Mouse (Mus musculus): Measurements from ENCODE around the gene Pgc. TPM values are rescaled to one million over a fixed set of nuclear protein-coding genes. Genes with fewer than 3 reads are reported as not detected.

The Pgc gene
- polyA plus RNA-seq, 1 experiment from 2014 or later: not detected

DNA sequence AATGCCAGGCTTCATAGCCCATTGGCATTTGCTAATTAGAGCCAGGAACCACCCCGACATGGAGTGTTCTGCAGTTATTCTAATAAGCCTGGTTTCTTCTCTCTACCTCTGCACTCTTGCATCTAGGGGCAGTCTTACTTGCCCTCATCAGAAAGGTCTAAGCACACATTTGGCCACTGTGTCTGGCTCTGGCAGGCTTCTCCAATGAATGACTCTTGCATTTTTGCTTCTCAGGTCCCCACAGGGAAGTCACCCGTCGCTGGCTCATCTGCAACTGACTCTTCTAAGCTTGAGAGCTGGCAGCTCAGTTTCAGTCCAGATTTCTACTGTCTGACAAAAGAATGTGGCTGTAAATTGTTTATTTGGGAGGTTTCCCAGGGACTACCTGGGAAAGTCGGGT is 39.3 kb downstream of the Pgc start:
- DNase-seq (ENCODE audit: low spot score, missing footprints) (no peak), ATAC-seq (ENCODE audit: low FRiP score) (no peak)
- 79% methylated on average over 4 of the region's 4 CpGs for WGBS
- Histone ChIP-seq H3K27me3 (ENCODE audit: control insufficient read depth, insufficient read depth, low read length) (no peaks in the 10 kb centered on the region), H3K4me2 (no peak overlapping the region), H3K9me3 (ENCODE audit: control insufficient read depth, low read length) (no peaks in the 10 kb centered on the region), H3K4me3 (ENCODE audit: low read depth, low read length) (no peak overlapping the region), H3K36me3 (ENCODE audit: control insufficient read depth, insufficient read depth, low read length) (no peaks in the 10 kb centered on the region), H3K9ac (ENCODE audit: low read length) (no peak overlapping the region), H3K27ac (ENCODE audit: low read depth, low read length) (no peak overlapping the region), H3K4me1 (ENCODE audit: control insufficient read depth, insufficient read depth, low read length) (no peaks in the 10 kb centered on the region)

- Histone ChIP-seq H3K4me2 (no peak overlapping the region), H3K27me3 (ENCODE audit: control insufficient read depth, insufficient read depth, low read length) (no peaks in the 10 kb centered on the region), H3K9me3 (ENCODE audit: control insufficient read depth, low read length) (no peaks in the 10 kb centered on the region), H3K9ac (ENCODE audit: low read length) (no peak overlapping the region), H3K4me3 (ENCODE audit: low read depth, low read length) (no peak overlapping the region), H3K4me1 (ENCODE audit: control insufficient read depth, insufficient read depth, low read length) (no peaks in the 10 kb centered on the region), H3K36me3 (ENCODE audit: control insufficient read depth, insufficient read depth, low read length) (no peaks in the 10 kb centered on the region), H3K27ac (ENCODE audit: low read depth, low read length) (no peak overlapping the region)
- DNase-seq (ENCODE audit: low spot score, missing footprints) (no peak), ATAC-seq (ENCODE audit: low FRiP score) (no peak)
- 91% methylated on average over 6 of the region's 6 CpGs for WGBS
Observed at GRCm38 (mm10) chr17:47766407-47767043, 39.9 kb downstream of the Pgc start.

- no peaks in the 10 kb centered on the region for H3K4me1 ChIP-seq (ENCODE audit: control insufficient read depth, insufficient read depth, low read length)
- DNase-seq (ENCODE audit: low spot score, missing footprints) (no peak), ATAC-seq (ENCODE audit: low FRiP score) (no peak)
- H3K4me3 ChIP-seq (ENCODE audit: low read depth, low read length): no peak overlapping the region
- no peak overlapping the region for H3K4me2 ChIP-seq
- H3K36me3 ChIP-seq (ENCODE audit: control insufficient read depth, insufficient read depth, low read length): no peaks in the 10 kb centered on the region
- H3K9me3 ChIP-seq (ENCODE audit: control insufficient read depth, low read length): no peaks in the 10 kb centered on the region; the same call in 1 of the 2 replicates
- no peak overlapping the region for H3K9ac ChIP-seq (ENCODE audit: low read length)
- WGBS: 82% methylated on average over 2 of the region's 2 CpGs
- no peak overlapping the region for H3K27ac ChIP-seq (ENCODE audit: low read depth, low read length)
- no peaks in the 10 kb centered on the region for H3K27me3 ChIP-seq (ENCODE audit: control insufficient read depth, insufficient read depth, low read length)
Observed at GRCm38 (mm10) chr17:47767081-47767455, 40.4 kb downstream of the Pgc start.

GRCm38 (mm10) chr17:47767456-47768141 is 41.0 kb downstream of the Pgc start:
- H3K9ac ChIP-seq (ENCODE audit: low read length): no peak overlapping the region
- no peak overlapping the region for H3K27ac ChIP-seq (ENCODE audit: low read depth, low read length)
- H3K4me2 ChIP-seq: no peak overlapping the region
- H3K4me1 ChIP-seq (ENCODE audit: control insufficient read depth, insufficient read depth, low read length): no peaks in the 10 kb centered on the region
- H3K9me3 ChIP-seq (ENCODE audit: control insufficient read depth, low read length): no peaks in the 10 kb centered on the region; the same call in 1 of the 2 replicates
- no peak overlapping the region for H3K4me3 ChIP-seq (ENCODE audit: low read depth, low read length)
- WGBS: 47% methylated on average over 14 of the region's 17 CpGs
- ATAC-seq (ENCODE audit: low FRiP score): no peak
- H3K36me3 ChIP-seq (ENCODE audit: control insufficient read depth, insufficient read depth, low read length): no peaks in the 10 kb centered on the region
- DNase-seq (ENCODE audit: low spot score, missing footprints): no peak
- H3K27me3 ChIP-seq (ENCODE audit: control insufficient read depth, insufficient read depth, low read length): no peaks in the 10 kb centered on the region

DNA sequence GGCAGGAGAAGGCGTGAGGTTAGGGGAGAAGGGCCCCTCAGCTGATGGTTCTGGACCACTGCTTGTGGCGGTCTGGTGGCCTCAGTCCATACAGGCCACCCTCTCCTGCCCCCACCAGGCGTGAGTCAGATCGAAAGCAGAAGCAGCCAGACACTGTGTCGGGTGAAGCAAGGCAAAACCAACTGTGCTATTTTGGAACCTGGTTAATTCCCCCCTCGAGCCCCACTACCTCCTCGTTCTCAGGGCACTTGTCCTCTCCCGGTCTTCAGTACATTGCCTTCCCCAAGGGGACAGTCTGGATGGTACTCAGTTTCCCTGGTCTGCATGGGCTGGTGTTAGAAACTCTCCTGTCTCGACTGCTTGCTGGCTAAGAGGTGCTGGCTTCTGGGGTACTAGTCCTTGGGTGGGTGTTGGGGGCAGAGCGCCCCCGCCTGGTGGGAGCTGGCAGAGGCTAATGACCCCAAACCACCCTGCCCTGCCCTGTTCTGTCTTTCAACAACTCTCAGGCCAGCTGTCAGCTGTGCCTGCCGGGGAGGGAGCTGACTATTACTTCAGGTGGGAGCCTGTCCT is 42.1 kb downstream of the Pgc start:
- WGBS: 62% methylated on average over 12 of the region's 12 CpGs

GRCm38 (mm10) chr17:47769389-47770299 is 43.0 kb downstream of the Pgc start:
- no peak for ATAC-seq (ENCODE audit: low FRiP score)
- H3K9ac ChIP-seq (ENCODE audit: low read length): no peak overlapping the region

More for the DNA sequence above, 42.1 kb downstream of the Pgc start:
- no peak overlapping the region for H3K27ac ChIP-seq (ENCODE audit: low read depth, low read length)
- H3K9ac ChIP-seq (ENCODE audit: low read length): no peak overlapping the region
- DNase-seq (ENCODE audit: low spot score, missing footprints) (no peak), ATAC-seq (ENCODE audit: low FRiP score) (no peak)
- H3K9me3 ChIP-seq (ENCODE audit: control insufficient read depth, low read length): no peaks in the 10 kb centered on the region; the same call in 1 of the 2 replicates
- H3K36me3 ChIP-seq (ENCODE audit: control insufficient read depth, insufficient read depth, low read length): no peaks in the 10 kb centered on the region
- no peak overlapping the region for H3K4me3 ChIP-seq (ENCODE audit: low read depth, low read length)
- no peaks in the 10 kb centered on the region for H3K4me1 ChIP-seq (ENCODE audit: control insufficient read depth, insufficient read depth, low read length)
- H3K27me3 ChIP-seq (ENCODE audit: control insufficient read depth, insufficient read depth, low read length): no peaks in the 10 kb centered on the region
- H3K4me2 ChIP-seq: no peak overlapping the region

GRCm38 (mm10) chr17:47773604-47774003 is 47.0 kb downstream of the Pgc start:
- Histone ChIP-seq H3K36me3 (ENCODE audit: control insufficient read depth, insufficient read depth, low read length) (no peaks in the 10 kb centered on the region), H3K9me3 (ENCODE audit: control insufficient read depth, low read length) (no peaks in the 10 kb centered on the region; the same call in 1 of the 2 replicates), H3K27me3 (ENCODE audit: control insufficient read depth, insufficient read depth, low read length) (no peaks in the 10 kb centered on the region), H3K4me2 (no peak overlapping the region), H3K4me3 (ENCODE audit: low read depth, low read length) (no peak overlapping the region), H3K27ac (ENCODE audit: low read depth, low read length) (no peak overlapping the region), H3K4me1 (ENCODE audit: control insufficient read depth, insufficient read depth, low read length) (no peaks in the 10 kb centered on the region), H3K9ac (ENCODE audit: low read length) (no peak overlapping the region)
- 66% methylated on average over 6 of the region's 6 CpGs for WGBS
- ATAC-seq (ENCODE audit: low FRiP score) (no peak), DNase-seq (ENCODE audit: low spot score, missing footprints) (no peak)

More at GRCm38 (mm10) chr17:47769389-47770299, 43.0 kb downstream of the Pgc start:
- Histone ChIP-seq H3K4me2 (no peak overlapping the region), H3K27me3 (ENCODE audit: control insufficient read depth, insufficient read depth, low read length) (no peaks in the 10 kb centered on the region), H3K36me3 (ENCODE audit: control insufficient read depth, insufficient read depth, low read length) (no peaks in the 10 kb centered on the region), H3K4me1 (ENCODE audit: control insufficient read depth, insufficient read depth, low read length) (no peaks in the 10 kb centered on the region), H3K27ac (ENCODE audit: low read depth, low read length) (no peak overlapping the region), H3K4me3 (ENCODE audit: low read depth, low read length) (no peak overlapping the region), H3K9me3 (ENCODE audit: control insufficient read depth, low read length) (no peaks in the 10 kb centered on the region; the same call in 1 of the 2 replicates)
- DNase-seq (ENCODE audit: low spot score, missing footprints): no peak
- WGBS: 82% methylated on average over 11 of the region's 11 CpGs

DNA sequence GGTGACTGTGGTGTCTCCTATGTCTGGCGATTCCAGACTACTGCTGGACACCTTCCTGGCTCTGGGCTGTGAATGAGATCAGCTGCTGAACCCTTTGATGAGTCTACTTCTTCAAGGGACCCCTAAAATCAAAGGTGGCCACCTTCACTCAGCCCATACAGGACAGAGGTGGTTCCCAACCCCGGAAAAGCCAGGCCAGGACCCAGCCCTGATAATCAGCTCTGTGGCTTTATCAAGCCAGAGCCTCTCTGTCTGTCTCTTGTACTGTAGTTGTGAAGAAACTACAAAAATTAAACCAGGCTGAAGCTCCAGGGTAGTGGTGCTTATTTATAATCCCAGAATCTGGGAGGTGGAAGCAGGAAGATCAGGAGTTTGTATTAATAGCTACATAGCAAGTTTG is 50.5 kb downstream of the Pgc start:
- WGBS: 86% methylated on average over 2 of the region's 2 CpGs
- H3K4me1 ChIP-seq (ENCODE audit: control insufficient read depth, insufficient read depth, low read length): no peaks in the 10 kb centered on the region
- H3K36me3 ChIP-seq (ENCODE audit: control insufficient read depth, insufficient read depth, low read length): no peaks in the 10 kb centered on the region
- H3K4me3 ChIP-seq (ENCODE audit: low read depth, low read length): no peak overlapping the region
- H3K27me3 ChIP-seq (ENCODE audit: control insufficient read depth, insufficient read depth, low read length): no peaks in the 10 kb centered on the region
- DNase-seq (ENCODE audit: low spot score, missing footprints) (no peak), ATAC-seq (ENCODE audit: low FRiP score) (no peak)
- no peak overlapping the region for H3K4me2 ChIP-seq
- H3K9me3 ChIP-seq (ENCODE audit: control insufficient read depth, low read length): no peaks in the 10 kb centered on the region; the same call in 1 of the 2 replicates
- no peak overlapping the region for H3K27ac ChIP-seq (ENCODE audit: low read depth, low read length)
- no peak overlapping the region for H3K9ac ChIP-seq (ENCODE audit: low read length)

Measured in midbrain, embryonic 11.5 days (tissue).